Mouse (Mus musculus): ENCODE data around the gene Ecsit. TPM values are rescaled to one million over a fixed set of nuclear protein-coding genes. Genes with fewer than 3 reads are reported as not detected.

The Ecsit gene
- polyA plus RNA-seq, 1 experiment from 2014 or later = 22.2 TPM

DNA sequence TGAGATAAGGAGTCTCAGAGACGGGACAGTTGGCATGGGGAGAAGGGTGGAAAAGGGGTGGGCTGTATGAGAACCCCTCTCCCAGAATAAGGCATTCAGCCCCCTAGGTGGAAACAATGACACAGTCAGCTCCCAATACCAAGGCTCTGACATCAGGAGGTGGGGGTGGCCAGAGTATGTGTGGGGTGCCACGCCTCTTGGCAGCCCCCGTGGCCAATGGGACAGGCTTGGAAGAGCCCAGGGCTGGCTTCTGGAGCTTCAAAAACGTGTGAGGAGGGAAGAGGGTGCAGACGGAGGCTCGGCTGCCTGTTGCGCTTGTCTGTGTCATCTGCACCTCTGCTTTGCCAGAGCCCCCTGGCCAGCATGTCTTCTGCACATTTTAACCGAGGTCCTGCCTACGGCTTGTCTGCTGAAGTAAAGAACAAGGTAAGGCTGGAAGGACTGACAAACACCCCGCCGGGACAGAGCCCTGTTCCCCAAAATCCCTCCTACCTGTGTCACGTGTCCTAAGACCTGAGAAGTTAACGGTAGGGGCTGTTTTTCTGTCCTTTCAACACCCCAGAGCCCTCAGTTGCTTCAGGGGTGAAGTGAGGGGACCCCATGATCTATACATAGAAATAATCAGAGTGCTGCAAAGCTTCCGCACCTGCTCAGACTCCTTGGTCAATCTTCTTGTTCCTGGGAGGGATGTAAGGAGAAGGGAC is 13.9 kb upstream of the Ecsit start, which contains the start of gene Cnn1:
TSS of gene Cnn1 (plus strand) at position 224 of the 704 bp plus-strand sequence.
- peaks cover 3% of the 10 kb centered on the region; the same call in 1 of the 2 replicates for H3K4me1 ChIP-seq (ENCODE audit: control insufficient read depth, low read depth, low read length)
- H3K27ac ChIP-seq (ENCODE audit: low read length) = no peak within 1 kb of the TSS
- H3K27me3 ChIP-seq (ENCODE audit: control insufficient read depth, insufficient read depth, low read depth, low read length) = peaks cover 33% of the 10 kb centered on the region
- H3K9ac ChIP-seq (ENCODE audit: low read depth, low read length) = no peak within 1 kb of the TSS
- H3K9me3 ChIP-seq (replicated peaks; ENCODE audit: control insufficient read depth, low read length) = no peaks in the 10 kb centered on the region
- WGBS (ENCODE audit: insufficient replicate concordance) = 6% methylated on average over 14 of the region's 14 CpGs
- no peak within 1 kb of the TSS for H3K4me3 ChIP-seq (ENCODE audit: low read depth, low read length)
- no peaks in the 10 kb centered on the region for H3K36me3 ChIP-seq (ENCODE audit: control insufficient read depth, insufficient read depth)
- H3K4me2 ChIP-seq (ENCODE audit: low read depth, low read length) = no peak within 1 kb of the TSS
- no peak for ATAC-seq (ENCODE audit: low read depth)

DNA sequence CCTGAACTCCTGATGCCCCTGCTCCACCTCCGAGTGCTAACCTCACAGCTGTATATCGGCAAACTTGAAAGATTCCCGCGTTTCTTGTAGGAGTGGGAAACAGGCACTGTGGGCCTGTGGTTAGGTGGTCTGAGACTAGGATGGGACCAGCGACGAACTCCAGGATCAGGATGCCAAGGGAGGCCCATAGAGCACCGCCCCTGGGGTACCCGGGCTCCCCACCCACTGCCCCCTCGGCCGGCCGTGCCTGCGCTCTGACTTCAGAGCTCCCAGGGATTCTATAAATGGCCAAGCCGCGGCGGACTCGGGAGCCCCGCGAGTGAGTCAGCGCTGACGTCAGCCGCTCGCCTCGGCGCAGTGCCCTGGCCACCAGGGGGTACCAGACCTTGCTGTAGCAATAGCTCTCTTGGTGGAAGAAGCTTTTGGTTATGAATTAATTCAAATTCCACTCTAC is 10.6 kb upstream of the Ecsit start:
- Histone ChIP-seq H3K27me3 (ENCODE audit: control insufficient read depth, insufficient read depth, low read depth, low read length) (peaks cover 27% of the 10 kb centered on the region), H3K9me3 (replicated peaks; ENCODE audit: control insufficient read depth, low read length) (no peaks in the 10 kb centered on the region), H3K36me3 (ENCODE audit: control insufficient read depth, insufficient read depth) (no peaks in the 10 kb centered on the region), H3K9ac (ENCODE audit: low read depth, low read length) (peak overlapping the region; percentile 57), H3K4me2 (ENCODE audit: low read depth, low read length) (peak overlapping the region; percentile 75), H3K4me1 (ENCODE audit: control insufficient read depth, low read depth, low read length) (peaks cover 3% of the 10 kb centered on the region; the same call in 1 of the 2 replicates), H3K4me3 (ENCODE audit: low read depth, low read length) (peak overlapping the region; percentile 53), H3K27ac (ENCODE audit: low read length) (no peak overlapping the region)
- peak; percentile 82 for ATAC-seq (ENCODE audit: low read depth)
- under 1% methylated on average over 24 of the region's 24 CpGs for WGBS (ENCODE audit: insufficient replicate concordance)

DNA sequence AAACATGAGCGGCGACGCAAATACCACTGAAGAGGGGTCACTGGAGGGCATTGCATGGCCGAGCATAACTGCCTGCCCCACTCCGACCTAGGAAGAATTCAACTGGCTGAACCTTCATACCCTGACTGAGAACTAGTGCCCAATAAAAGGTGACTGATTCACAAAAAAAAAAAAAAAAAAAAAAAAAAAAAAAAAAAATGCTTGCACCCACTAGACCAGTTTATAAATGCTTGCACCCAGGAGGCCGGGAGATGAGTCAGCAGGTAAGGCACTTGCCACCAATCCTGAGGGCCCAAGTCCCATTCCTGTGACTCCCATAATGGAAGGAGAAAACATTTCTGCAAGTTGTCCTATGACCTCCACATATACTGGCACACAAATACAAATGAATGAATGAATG is 7.5 kb upstream of the Ecsit start:
- H3K4me2 ChIP-seq (ENCODE audit: low read depth, low read length) = no peak overlapping the region
- H3K4me1 ChIP-seq (ENCODE audit: control insufficient read depth, low read depth, low read length) = peaks cover 3% of the 10 kb centered on the region; the same call in 1 of the 2 replicates
- H3K9ac ChIP-seq (ENCODE audit: low read depth, low read length) = no peak overlapping the region
- no peaks in the 10 kb centered on the region for H3K36me3 ChIP-seq (ENCODE audit: control insufficient read depth, insufficient read depth)
- no peak for ATAC-seq (ENCODE audit: low read depth)
- H3K27me3 ChIP-seq (ENCODE audit: control insufficient read depth, insufficient read depth, low read depth, low read length) = peaks cover 3% of the 10 kb centered on the region
- H3K4me3 ChIP-seq (ENCODE audit: low read depth, low read length) = no peak overlapping the region
- no peaks in the 10 kb centered on the region for H3K9me3 ChIP-seq (replicated peaks; ENCODE audit: control insufficient read depth, low read length)
- no peak overlapping the region for H3K27ac ChIP-seq (ENCODE audit: low read length)
- 71% methylated on average over 6 of the region's 6 CpGs for WGBS (ENCODE audit: insufficient replicate concordance)

DNA sequence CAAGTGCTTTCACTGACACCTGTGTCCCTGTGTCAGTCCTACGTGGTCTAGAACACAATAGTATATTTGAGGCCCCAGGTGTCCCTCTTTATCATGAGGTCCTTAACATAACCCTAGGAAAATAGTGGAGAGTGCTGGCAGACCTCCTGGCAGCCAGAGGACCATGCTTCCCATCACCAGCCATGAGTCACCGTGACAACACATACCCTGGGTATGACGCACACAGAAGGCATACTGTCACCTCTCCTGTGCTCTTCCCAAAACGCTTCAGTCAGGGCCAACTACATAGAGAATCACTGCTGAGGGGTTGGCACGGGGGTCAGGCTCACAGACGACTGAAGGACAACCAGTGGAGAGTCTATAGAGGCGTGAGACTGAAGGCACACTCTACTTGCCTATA is 4.7 kb upstream of the Ecsit start:
- peaks cover 1% of the 10 kb centered on the region for H3K27me3 ChIP-seq (ENCODE audit: control insufficient read depth, insufficient read depth, low read depth, low read length)
- WGBS (ENCODE audit: insufficient replicate concordance) = 75% methylated on average over 7 of the region's 7 CpGs

DNA sequence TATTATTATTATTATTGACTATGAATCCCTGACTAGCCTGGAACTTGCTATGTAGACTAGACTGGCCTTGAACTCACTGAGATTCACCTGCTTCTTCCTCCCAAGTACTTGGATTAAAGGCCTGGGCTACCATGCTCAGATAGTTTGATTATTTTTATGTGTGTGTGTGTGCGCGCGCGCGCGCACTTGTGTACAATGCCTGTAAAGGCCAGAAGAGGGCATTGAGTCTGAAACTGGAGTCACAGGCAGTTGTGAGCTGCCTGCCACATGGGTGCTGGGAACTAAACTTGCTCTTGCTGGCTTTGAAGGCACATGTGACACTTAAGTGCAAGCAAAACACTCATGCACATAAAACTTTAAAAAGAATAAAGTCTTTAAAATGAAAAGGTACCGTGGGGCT is 4.0 kb upstream of the Ecsit start:
- H3K9me3 ChIP-seq (replicated peaks; ENCODE audit: control insufficient read depth, low read length) = no peaks in the 10 kb centered on the region
- no peaks in the 10 kb centered on the region; the same call in 1 of the 2 replicates for H3K27me3 ChIP-seq (ENCODE audit: control insufficient read depth, insufficient read depth, low read depth, low read length)
- no peak overlapping the region for H3K4me2 ChIP-seq (ENCODE audit: low read depth, low read length)
- H3K4me3 ChIP-seq (ENCODE audit: low read depth, low read length) = no peak overlapping the region
- H3K27ac ChIP-seq (ENCODE audit: low read length) = no peak overlapping the region
- 95% methylated on average over 7 of the region's 7 CpGs for WGBS (ENCODE audit: insufficient replicate concordance)
- no peak for ATAC-seq (ENCODE audit: low read depth)
- no peaks in the 10 kb centered on the region for H3K36me3 ChIP-seq (ENCODE audit: control insufficient read depth, insufficient read depth)
- H3K4me1 ChIP-seq (ENCODE audit: control insufficient read depth, low read depth, low read length) = peaks cover 8% of the 10 kb centered on the region
- H3K9ac ChIP-seq (ENCODE audit: low read depth, low read length) = no peak overlapping the region

More for the DNA sequence above, 4.7 kb upstream of the Ecsit start:
- Histone ChIP-seq H3K36me3 (ENCODE audit: control insufficient read depth, insufficient read depth) (no peaks in the 10 kb centered on the region), H3K9me3 (replicated peaks; ENCODE audit: control insufficient read depth, low read length) (no peaks in the 10 kb centered on the region), H3K9ac (ENCODE audit: low read depth, low read length) (no peak overlapping the region), H3K4me1 (ENCODE audit: control insufficient read depth, low read depth, low read length) (peaks cover 4% of the 10 kb centered on the region), H3K4me3 (ENCODE audit: low read depth, low read length) (no peak overlapping the region), H3K27ac (ENCODE audit: low read length) (no peak overlapping the region), H3K4me2 (ENCODE audit: low read depth, low read length) (no peak overlapping the region)
- ATAC-seq (ENCODE audit: low read depth) = no peak

DNA sequence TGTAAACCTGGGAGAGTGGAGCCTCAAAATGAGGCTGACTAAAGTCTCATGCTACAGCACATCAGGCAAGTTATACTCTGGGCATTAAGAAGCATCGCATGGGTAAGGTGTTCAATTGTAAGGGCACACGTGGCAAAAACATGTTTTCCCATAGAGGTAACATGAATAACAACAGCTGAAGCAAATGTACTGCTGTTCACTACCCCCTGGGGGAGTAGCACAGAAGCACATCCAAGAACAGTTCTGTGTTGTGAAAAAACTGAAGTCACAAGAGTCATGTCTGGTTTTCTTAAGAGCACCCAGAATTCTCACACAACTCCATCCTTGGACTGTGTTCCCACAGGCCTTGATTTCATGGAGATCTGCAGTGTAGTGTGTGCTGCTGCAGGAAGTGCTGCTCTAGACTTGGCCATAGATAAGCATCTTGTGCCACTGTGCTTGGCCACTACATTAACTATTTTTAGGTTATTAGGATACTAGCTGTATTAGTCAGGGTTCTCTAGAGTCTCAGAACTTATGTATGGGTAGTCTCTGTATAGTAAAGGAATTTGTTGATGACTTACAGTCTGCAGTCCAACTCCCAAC is 1.9 kb upstream of the Ecsit start:
- ATAC-seq (ENCODE audit: low read depth) = no peak
- Histone ChIP-seq H3K36me3 (ENCODE audit: control insufficient read depth, insufficient read depth) (no peaks in the 10 kb centered on the region), H3K27me3 (ENCODE audit: control insufficient read depth, insufficient read depth, low read depth, low read length) (no peaks in the 10 kb centered on the region), H3K9me3 (replicated peaks; ENCODE audit: control insufficient read depth, low read length) (no peaks in the 10 kb centered on the region), H3K27ac (ENCODE audit: low read length) (no peak overlapping the region), H3K4me1 (ENCODE audit: control insufficient read depth, low read depth, low read length) (peaks cover 8% of the 10 kb centered on the region), H3K4me2 (ENCODE audit: low read depth, low read length) (no peak overlapping the region), H3K4me3 (ENCODE audit: low read depth, low read length) (no peak overlapping the region), H3K9ac (ENCODE audit: low read depth, low read length) (no peak overlapping the region)
- WGBS (ENCODE audit: insufficient replicate concordance) = 57% methylated on average over 2 of the region's 2 CpGs

DNA sequence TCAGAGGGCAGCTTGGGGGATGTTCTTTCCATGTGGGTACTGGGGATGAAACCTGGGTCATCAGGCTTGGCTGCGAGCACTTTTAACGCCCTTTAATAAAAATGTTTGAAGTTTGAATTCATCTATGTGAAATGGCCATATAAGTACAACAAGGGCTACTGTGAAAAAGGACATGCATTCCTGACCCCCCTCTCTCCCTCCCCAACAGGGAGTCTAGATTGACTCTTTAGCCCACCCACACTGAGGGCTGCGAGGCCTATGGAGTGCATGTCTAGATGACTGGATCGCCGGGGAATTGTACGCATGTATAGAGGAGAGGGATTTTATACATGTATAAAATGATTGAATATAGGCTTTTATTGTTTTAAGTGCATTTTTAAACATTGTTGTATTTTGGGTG is 774 bp upstream of the Ecsit start:
- ATAC-seq (ENCODE audit: low read depth) = no peak
- peak overlapping the region; percentile 79 for H3K4me3 ChIP-seq (ENCODE audit: low read depth, low read length)
- H3K27me3 ChIP-seq (ENCODE audit: control insufficient read depth, insufficient read depth, low read depth, low read length) = no peaks in the 10 kb centered on the region
- peak overlapping the region; percentile 82 for H3K4me2 ChIP-seq (ENCODE audit: low read depth, low read length)
- no peaks in the 10 kb centered on the region for H3K9me3 ChIP-seq (replicated peaks; ENCODE audit: control insufficient read depth, low read length)
- H3K4me1 ChIP-seq (ENCODE audit: control insufficient read depth, low read depth, low read length) = peaks cover 8% of the 10 kb centered on the region
- H3K36me3 ChIP-seq (ENCODE audit: control insufficient read depth, insufficient read depth) = no peaks in the 10 kb centered on the region
- peak overlapping the region; percentile 77 for H3K9ac ChIP-seq (ENCODE audit: low read depth, low read length)
- H3K27ac ChIP-seq (ENCODE audit: low read length) = no peak overlapping the region
- 93% methylated on average over 6 of the region's 6 CpGs for WGBS (ENCODE audit: insufficient replicate concordance)

DNA sequence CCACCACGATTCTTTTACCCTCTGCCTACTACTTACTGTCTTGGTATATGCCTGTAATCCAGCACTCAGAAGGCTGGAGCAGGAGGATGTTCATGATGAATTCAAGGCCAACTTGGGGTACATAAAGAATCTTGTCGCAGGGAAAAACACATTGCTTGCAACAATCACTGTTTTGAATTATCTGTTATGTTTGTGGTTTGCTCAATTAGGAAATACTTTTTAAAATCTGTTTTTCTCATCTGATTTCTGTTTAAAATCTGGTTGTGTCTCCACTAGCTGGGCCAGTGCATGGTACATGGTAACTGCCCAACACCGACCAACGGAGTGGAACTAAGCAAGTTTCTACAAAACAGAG is 594 bp downstream of the Ecsit start:
- 21% methylated on average over 4 of the region's 4 CpGs for WGBS (ENCODE audit: insufficient replicate concordance)
- Histone ChIP-seq H3K9ac (ENCODE audit: low read depth, low read length) (peak overlapping the region; percentile 77), H3K4me2 (ENCODE audit: low read depth, low read length) (peak overlapping the region; percentile 81), H3K9me3 (replicated peaks; ENCODE audit: control insufficient read depth, low read length) (no peaks in the 10 kb centered on the region), H3K27ac (ENCODE audit: low read length) (no peak overlapping the region), H3K27me3 (ENCODE audit: control insufficient read depth, insufficient read depth, low read depth, low read length) (no peaks in the 10 kb centered on the region), H3K36me3 (ENCODE audit: control insufficient read depth, insufficient read depth) (no peaks in the 10 kb centered on the region), H3K4me1 (ENCODE audit: control insufficient read depth, low read depth, low read length) (peaks cover 8% of the 10 kb centered on the region), H3K4me3 (ENCODE audit: low read depth, low read length) (peak overlapping the region; percentile 79)
- ATAC-seq (ENCODE audit: low read depth) = no peak

DNA sequence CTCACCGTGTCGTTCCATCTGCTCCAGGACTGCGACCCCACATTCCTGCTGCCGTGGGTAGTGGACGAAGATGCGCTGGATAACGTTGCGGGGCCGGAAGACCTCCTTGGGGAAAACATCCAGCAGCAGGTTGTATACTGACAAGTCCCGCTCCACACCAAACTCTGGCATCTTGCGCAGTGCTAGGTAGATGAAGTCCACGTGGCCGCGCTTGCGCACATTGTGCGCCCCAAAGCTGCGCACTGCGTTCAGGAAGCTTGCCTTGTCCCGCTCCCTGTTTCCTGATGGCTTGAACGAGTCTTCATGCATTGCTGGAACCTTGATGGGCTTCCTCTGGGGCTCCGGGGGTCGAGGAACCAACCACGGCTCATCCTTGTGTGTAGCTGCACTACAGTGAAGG is 9.0 kb downstream of the Ecsit start:
- Histone ChIP-seq H3K27me3 (ENCODE audit: control insufficient read depth, insufficient read depth, low read depth, low read length) (no peaks in the 10 kb centered on the region), H3K9me3 (replicated peaks; ENCODE audit: control insufficient read depth, low read length) (no peaks in the 10 kb centered on the region), H3K4me1 (ENCODE audit: control insufficient read depth, low read depth, low read length) (peaks cover 6% of the 10 kb centered on the region), H3K9ac (ENCODE audit: low read depth, low read length) (no peak overlapping the region), H3K4me3 (ENCODE audit: low read depth, low read length) (no peak overlapping the region), H3K4me2 (ENCODE audit: low read depth, low read length) (no peak overlapping the region), H3K36me3 (ENCODE audit: control insufficient read depth, insufficient read depth) (no peaks in the 10 kb centered on the region; the same call in 1 of the 2 replicates), H3K27ac (ENCODE audit: low read length) (no peak overlapping the region)
- 87% methylated on average over 23 of the region's 23 CpGs for WGBS (ENCODE audit: insufficient replicate concordance)
- no peak for ATAC-seq (ENCODE audit: low read depth)

All from liver, embryonic 16.5 days (tissue).